Mouse (Mus musculus): ENCODE measurements around the gene Tmem9. TPM values are rescaled to one million over a fixed set of nuclear protein-coding genes. Genes with fewer than 3 reads are reported as not detected.
A peak's percentile ranks its signal among the peaks of the same experiment; 100 is the strongest.

Gene Tmem9
- total RNA-seq, 2 experiments from 2014 or later = 69.7 to 81.4 TPM

- peak in 1 of 2 experiments; percentile 69 for DNase-seq (ENCODE audit: low spot score in 2 of 2)
Observed at GRCm38 (mm10) chr1:136076086-136076485, 68.1 kb downstream of the Tmem9 start.

- DNase-seq (ENCODE audit: low spot score in 2 of 2) = no peak
Observed at GRCm38 (mm10) chr1:136077656-136078055, 69.7 kb downstream of the Tmem9 start.

- no peak for DNase-seq (ENCODE audit: low spot score in 2 of 2)
Observed at GRCm38 (mm10) chr1:136081161-136081560, 73.2 kb downstream of the Tmem9 start.

Other genes with a start within 250 kb of the Tmem9 start
- gene Phlda3, start 242.0 kb upstream of the Tmem9 start, total RNA-seq (2021) = 10 to 100 TPM; 12.3 to 12.7 TPM
- not detected for gene Tnni1, start 228.7 kb upstream of the Tmem9 start, total RNA-seq (2021)
- gene Lad1, start 189.6 kb upstream of the Tmem9 start, total RNA-seq (2021) = 1 to 10 TPM in 1 of 2 experiments, under 1 TPM in 1; 0.64 to 1.1 TPM
- gene Tnnt2, start 171.8 kb upstream of the Tmem9 start, total RNA-seq (2021) = 1 to 10 TPM in 1 of 2 experiments, under 1 TPM in 1; 0.42 to 1.7 TPM
- gene Pkp1, start 88.9 kb upstream of the Tmem9 start, total RNA-seq (2021) = under 1 TPM in 1 of 2 experiments, not detected in 1; 0.09 TPM
- under 1 TPM; 0.04 to 0.23 TPM for gene Igfn1, start 1.8 kb upstream of the Tmem9 start, total RNA-seq (2021)
- under 1 TPM in 1 of 2 experiments, not detected in 1; 0.71 TPM for gene Ascl5, start 42.7 kb downstream of the Tmem9 start, total RNA-seq (2021)
- gene Cacna1s, start 44.6 kb downstream of the Tmem9 start, total RNA-seq (2021) = 1 to 10 TPM in 1 of 2 experiments, under 1 TPM in 1; 0.80 to 1.3 TPM
- 100 to 1,000 TPM; 182 to 199 TPM for gene Kif21b, start 123.2 kb downstream of the Tmem9 start, total RNA-seq (2021)
- 1 to 10 TPM; 2.2 to 2.3 TPM for gene Mroh3, start 204.7 kb downstream of the Tmem9 start, total RNA-seq (2021)
- gene Inava, start 226.1 kb downstream of the Tmem9 start, total RNA-seq (2021) = 1 to 10 TPM; 7.6 TPM